Mouse (Mus musculus) Patski (cell line): Measurements from ENCODE around the gene Arhgap27. TPM values are rescaled to one million over a fixed set of nuclear protein-coding genes. Genes with fewer than 3 reads are reported as not detected.
"Not testable (repeated sequence)": the region's sequence is repeated elsewhere in the genome, so short reads cannot be mapped to it uniquely, and the experiment has no call there.

Experiments used
- ATAC-seq: fragments of 100-300 bp; one replicate; pipeline ENCODE4 v1.8.0; 2021
- CTCF ChIA-PET: fragments of 350-600 bp; sonication (Branson Sonifier 250); formaldehyde crosslinking; loops from one replicate; lab custom pipeline; 2022; ENCODE audit warnings: inconsistent platforms; lab: Charles Lee
- POLR2A ChIA-PET: fragments of 350-600 bp; sonication (Branson Sonifier 250); formaldehyde crosslinking; loops from one replicate; lab custom pipeline; 2022; ENCODE audit warnings: antibody characterized with exemption, inconsistent platforms; lab: Charles Lee
- DNase-seq: peaks from one replicate; pipeline ENCODE4 v3.0.0-alpha.2; 2011; ENCODE audit warnings: low read depth, low spot score
- H3K27me3 ChIP-seq: fragments of 371-371 bp; one replicate; pipeline ENCODE4 v1.5.1; 2021
- CTCF ChIP-seq: fragments of 100-300 bp; IDR thresholded peaks from one replicate; pipeline ENCODE4 v1.5.1; 2021
- in situ Hi-C: fragments of 300-500 bp; cut with MboI; formaldehyde crosslinking; loops from 3 replicates; pipeline ENCODE4 v1.11.1; 2018; ENCODE audit warnings: low pct_unique_long_range_greater_than_20kb, mixed read lengths
- polyA plus RNA-seq: library from polyadenylated mRNA; unstranded; gene quantifications from one replicate; pipeline ENCODE4 v1.2.3, GENCODE M21; 2021

Gene Arhgap27
- polyA plus RNA-seq, 1 experiment from 2014 or later, result 11.9 TPM

DNA sequence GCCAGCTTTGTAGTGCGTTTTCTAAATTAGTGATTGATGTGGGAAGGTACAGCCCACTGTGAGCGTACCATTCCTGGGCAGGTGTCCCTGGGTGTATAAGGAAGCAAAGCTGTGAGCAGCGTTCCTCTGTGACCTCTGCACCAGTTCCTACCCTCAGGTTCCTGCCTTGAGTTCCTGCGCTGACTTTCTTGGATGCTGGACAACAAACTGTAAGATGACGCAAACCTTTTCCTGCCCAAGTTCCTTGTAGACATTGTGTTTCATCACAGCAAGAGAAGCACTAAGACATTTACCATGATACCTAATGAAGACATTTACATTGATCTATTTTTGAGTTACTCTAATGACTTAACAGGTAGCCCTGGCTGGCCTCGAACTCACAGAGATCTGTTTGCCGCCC lies 68.7 kb downstream of the Arhgap27 start:
- CTCF ChIA-PET, result interaction anchor here (0.6 to 1.2 kb wide), 3 partner anchors 12 to 22 kb away, joined by 3 read pairs; no protein-coding TSS in a partner anchor

DNA sequence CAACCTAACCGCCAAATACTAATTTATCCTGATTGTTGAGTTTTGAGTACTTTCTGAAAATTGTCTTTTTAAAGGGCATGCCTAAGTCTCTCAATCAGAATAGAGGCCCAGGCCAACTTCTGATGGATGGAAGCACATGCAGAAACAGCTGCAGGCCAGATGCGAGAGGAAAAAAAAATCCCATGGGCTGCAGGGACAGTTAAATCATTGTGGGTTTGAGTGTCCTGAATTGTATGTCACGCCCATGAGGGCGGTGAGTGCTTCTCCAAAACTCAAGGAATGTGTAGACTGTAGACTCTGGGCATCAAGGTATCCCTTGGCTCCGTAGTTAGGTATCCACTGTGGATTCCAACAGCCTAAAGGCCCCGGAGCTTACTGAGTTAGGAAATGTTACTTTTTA lies 69.4 kb downstream of the Arhgap27 start:
- H3K27me3 ChIP-seq, result no peaks in the 10 kb centered on the region
- TF ChIP-seq CTCF, result no peak
- no peak for ATAC-seq
- in situ Hi-C loops, result no loop called here
- POLR2A ChIA-PET, result no interaction called here
- DNase-seq, result no peak
- CTCF ChIA-PET, result no interaction called here

More for the DNA sequence above, 68.7 kb downstream of the Arhgap27 start:
- in situ Hi-C loops, result no loop called here
- no peaks in the 10 kb centered on the region for H3K27me3 ChIP-seq
- no peak for ATAC-seq
- POLR2A ChIA-PET, result no interaction called here
- no peak for TF ChIP-seq CTCF
- no peak for DNase-seq

DNA sequence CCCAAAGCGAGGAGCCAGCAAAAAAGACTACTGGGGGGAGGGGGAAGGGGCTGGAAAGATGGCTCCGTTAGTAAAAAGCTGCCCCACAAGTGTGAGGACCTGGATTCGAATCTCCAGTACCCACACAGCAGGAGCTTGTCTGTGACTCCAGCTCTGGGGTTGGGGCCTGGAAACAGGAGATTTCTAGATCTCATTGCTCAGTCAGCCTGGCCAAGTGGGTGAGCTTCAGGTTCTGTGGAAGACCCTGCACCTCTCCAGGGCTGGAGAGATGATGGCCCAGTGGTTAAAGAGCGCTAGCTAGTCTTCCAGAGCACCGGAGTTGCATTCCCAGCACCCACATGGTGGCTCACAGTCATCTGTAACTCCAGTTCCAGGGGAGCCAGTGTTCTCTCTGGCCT lies 70.6 kb downstream of the Arhgap27 start:
- ATAC-seq (no peak), DNase-seq (no peak)
- H3K27me3 ChIP-seq, result no peaks in the 10 kb centered on the region
- ChIA-PET POLR2A (no interaction called here), CTCF (no interaction called here)
- TF ChIP-seq CTCF, result no peak
- in situ Hi-C loops, result no loop called here

DNA sequence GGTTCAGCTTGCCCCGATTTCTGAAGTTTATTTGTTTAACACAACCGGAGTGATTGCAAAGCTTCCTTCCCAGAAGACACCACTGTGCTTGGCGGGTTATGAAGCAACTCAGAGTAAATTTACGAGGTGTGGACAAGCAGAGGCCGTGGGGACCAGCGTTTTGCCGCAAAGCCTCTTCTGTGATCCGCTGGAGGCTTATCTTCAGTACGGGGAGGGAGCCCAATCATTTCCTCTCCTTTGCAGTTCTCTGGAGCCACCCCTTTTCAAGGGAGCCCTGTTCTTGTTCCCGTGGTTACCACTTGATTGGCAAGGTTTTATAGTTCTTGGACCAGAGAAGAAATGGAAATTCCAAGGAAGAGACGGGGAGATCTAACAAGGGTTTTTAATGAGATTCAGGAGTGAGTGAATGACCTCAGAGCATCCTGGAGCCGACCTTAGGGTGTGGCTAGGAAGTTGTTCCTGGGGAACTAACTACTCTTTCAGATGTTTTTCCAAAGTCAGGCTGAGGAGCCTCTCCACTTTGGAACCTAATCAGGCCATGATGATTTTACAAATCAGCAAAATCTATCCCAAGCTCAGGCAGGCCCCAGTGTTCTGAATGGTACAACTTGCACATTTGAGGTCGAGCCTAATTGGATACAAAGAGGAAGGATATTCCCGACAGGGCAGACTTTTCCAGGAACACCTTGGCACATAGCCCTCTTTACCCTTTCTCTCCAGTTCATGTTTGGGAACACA lies 71.2 kb downstream of the Arhgap27 start:
- ATAC-seq (no peak), DNase-seq (no peak)
- ChIA-PET POLR2A (no interaction called here), CTCF (no interaction called here)
- no peak for TF ChIP-seq CTCF
- no peaks in the 10 kb centered on the region for H3K27me3 ChIP-seq
- in situ Hi-C loops, result no loop called here

DNA sequence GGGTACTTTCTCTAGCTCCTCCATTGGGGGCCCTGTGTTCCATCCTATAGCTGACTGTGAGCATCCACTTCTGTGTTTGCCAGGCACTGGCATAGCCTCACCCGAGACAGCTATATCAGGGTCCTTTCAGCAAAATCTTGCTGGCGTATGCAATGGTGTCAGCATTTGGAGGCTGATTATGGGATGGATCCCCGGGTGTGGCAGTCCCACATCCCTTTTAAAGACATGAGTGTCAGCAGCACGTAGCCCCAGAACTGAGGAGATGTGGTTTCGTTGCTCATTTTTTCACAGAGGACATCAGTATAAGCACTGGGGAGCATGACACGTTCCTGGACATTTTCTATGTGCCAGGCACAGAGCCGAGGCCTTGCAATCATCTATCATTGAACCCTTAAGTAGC lies 72.7 kb downstream of the Arhgap27 start:
- in situ Hi-C loops, POLR2A ChIA-PET, ATAC-seq, H3K27me3 ChIP-seq, CTCF ChIA-PET, DNase-seq: not testable (repeated sequence)

DNA sequence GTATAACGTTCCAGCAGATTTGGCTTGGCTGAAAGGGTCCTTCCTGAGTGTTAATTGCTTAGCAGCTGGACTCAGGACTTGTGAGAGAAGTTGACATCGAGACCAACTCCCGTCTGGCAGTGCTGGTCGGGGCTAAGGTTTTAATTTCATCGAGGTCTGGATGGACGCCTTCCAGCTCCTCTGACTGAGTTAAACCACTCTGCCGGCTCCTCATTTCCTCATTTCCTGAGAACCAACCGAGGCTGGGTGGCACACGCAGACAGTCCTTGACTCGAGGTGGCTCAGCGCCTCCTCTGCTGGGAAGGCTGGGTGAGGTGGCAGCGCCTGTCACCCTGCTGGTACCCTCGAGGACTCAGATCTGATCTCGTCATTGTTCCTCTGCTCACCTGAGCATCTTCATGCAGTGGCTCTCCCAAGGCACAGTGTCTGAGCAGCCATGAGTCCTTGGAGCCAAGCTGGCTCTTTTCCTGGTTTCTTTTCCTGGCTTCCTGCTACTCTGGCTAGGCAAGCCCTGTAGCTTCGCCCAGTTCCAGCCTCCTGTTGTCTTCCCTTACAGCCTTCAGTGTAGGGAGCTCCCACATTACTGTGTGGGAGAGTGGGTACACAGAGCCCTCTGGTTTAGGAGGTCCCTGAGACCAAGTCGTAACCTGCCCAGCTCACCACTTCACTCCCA lies 75.1 kb downstream of the Arhgap27 start:
- no peak for TF ChIP-seq CTCF
- in situ Hi-C loops, result no loop called here
- H3K27me3 ChIP-seq, result no peaks in the 10 kb centered on the region
- POLR2A ChIA-PET, result no interaction called here
- CTCF ChIA-PET, result interaction anchor here (0.9 to 1.5 kb wide), 4 partner anchors 12 to 18 kb away, joined by 3 to 4 read pairs (median 3); no protein-coding TSS in a partner anchor
- no peak for ATAC-seq
- no peak for DNase-seq

DNA sequence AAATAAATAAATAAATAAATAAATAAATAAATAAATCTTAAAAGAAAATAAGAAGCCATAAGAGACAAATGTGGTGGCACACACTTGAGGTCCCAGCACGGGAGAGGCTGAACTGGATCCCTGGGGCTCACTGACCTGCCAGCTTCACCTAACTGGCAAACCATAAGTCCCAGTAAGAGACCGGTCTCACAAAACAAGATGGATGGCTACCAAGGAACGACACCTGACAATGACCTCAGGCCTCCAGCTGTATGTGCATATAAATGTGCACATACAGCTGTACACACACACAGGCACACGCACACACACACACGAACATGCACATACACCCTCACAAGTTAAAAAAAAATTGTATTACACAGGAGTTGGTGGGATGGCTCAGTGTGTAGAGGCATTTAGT lies 76.6 kb downstream of the Arhgap27 start:
- no peak for ATAC-seq
- CTCF ChIA-PET, result no interaction called here
- in situ Hi-C loops, result no loop called here
- no peak for TF ChIP-seq CTCF
- no peaks in the 10 kb centered on the region for H3K27me3 ChIP-seq
- POLR2A ChIA-PET, result no interaction called here
- no peak for DNase-seq

DNA sequence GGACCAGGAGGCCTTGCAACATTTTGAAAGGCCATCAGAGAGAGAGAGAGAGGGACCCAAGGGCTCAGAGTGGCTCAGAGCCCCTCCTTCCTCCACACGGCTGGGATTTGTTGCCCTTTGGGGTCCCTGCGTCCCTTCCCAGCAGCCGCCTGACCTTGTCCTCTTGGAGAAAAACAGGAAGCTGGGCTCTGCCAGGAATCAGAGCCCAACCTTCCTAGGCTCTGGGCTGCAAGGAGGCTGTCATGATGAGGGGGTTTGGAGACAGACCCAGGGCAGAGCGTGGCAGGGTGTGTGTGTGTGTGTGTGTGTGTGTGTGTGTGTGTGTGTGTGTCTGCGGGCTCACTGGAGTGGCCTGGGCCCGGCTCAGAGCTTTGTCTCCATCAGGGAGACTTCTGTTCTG lies 77.5 kb downstream of the Arhgap27 start:
- no peak for TF ChIP-seq CTCF
- ChIA-PET CTCF (no interaction called here), POLR2A (interaction anchor here (1.1 kb wide), 1 partner anchor 15 kb away, joined by 3 read pairs; no protein-coding TSS in a partner anchor)
- no peak for DNase-seq
- no peak for ATAC-seq
- H3K27me3 ChIP-seq, result no peaks in the 10 kb centered on the region
- in situ Hi-C loops, result no loop called here

DNA sequence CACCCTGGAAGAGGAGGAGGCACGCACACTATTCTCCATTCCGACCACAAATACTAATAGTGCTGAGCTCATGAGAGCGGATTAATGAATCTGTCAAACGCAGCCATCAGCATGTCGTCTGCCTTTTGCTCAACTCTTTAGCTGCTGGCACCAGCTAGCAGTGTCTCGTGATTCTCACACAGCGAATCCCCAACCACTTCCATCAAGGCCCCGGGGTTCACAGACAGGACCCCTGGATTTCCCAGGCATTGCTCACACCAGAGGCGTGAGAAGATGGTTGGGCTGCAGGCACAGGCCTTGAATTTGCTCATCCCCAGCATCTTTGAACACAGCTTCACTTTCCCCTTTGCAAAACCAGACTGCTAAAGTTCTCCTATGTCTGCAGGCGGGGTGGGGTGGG lies 78.2 kb downstream of the Arhgap27 start:
- POLR2A ChIA-PET, result interaction anchor here (1.1 kb wide), 1 partner anchor 15 kb away, joined by 3 read pairs; no protein-coding TSS in a partner anchor
- CTCF ChIA-PET, result interaction anchor here (1.3 kb wide), 1 partner anchor 19 kb away, joined by 4 read pairs; no protein-coding TSS in a partner anchor
- TF ChIP-seq CTCF, result no peak
- DNase-seq (no peak), ATAC-seq (no peak)
- no peaks in the 10 kb centered on the region for H3K27me3 ChIP-seq
- in situ Hi-C loops, result no loop called here

DNA sequence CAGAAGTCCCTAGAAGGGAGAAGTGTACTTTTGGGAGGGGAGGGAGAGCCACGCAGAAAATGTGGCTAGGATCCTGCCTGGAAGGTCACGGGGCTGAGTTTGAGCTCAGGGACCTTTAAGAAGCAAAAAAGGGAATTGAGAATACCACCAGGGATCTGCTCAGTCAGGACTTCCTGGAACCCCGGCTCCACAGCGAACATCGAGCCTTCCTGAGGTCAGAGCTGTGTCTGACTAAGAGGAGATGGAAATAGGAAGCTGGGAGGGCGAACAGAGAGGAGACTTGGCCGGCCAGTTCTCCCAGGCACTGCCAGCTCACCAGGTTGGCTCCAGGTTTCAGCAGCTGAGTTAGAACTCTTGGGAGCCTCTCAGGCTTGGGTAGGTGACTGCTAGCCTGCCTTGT lies 81.7 kb downstream of the Arhgap27 start:
- TF ChIP-seq CTCF, result no peak
- ChIA-PET CTCF (interaction anchor here (1.2 kb wide), 1 partner anchor 24 kb away, joined by 3 read pairs; no protein-coding TSS in a partner anchor), POLR2A (interaction anchor here (0.6 kb wide), 1 partner anchor 110 kb away, joined by 8 read pairs; no protein-coding TSS in a partner anchor)
- DNase-seq (no peak), ATAC-seq (no peak)
- in situ Hi-C loops, result no loop called here
- no peaks in the 10 kb centered on the region for H3K27me3 ChIP-seq

Other genes starting within 250 kb of the Arhgap27 start
- 47.5 TPM for gene Hexim1, start 247.5 kb downstream of the Arhgap27 start, polyA plus RNA-seq
- gene Hexim2, start 231.3 kb downstream of the Arhgap27 start, polyA plus RNA-seq, result 20.6 TPM
- gene Fmnl1, start 192.6 kb downstream of the Arhgap27 start, polyA plus RNA-seq, result 22.4 TPM
- 0.17 TPM for gene 1700023F06Rik, start 155.1 kb downstream of the Arhgap27 start, polyA plus RNA-seq
- gene Spata32, start 145.3 kb downstream of the Arhgap27 start, polyA plus RNA-seq, result not detected
- 16.8 TPM for gene Map3k14, start 96.2 kb downstream of the Arhgap27 start, polyA plus RNA-seq
- gene Plekhm1, start 49.0 kb upstream of the Arhgap27 start, polyA plus RNA-seq, result 33.5 TPM
- gene Lrrc37a, start 140.9 kb upstream of the Arhgap27 start, polyA plus RNA-seq, result not detected